Mouse (Mus musculus) left cerebral cortex, adult 18-20 months (tissue): ENCODE results near the gene Car5a. TPM values are rescaled to one million over a fixed set of nuclear protein-coding genes. Genes with fewer than 3 reads are reported as not detected.

Experiments
- DNase-seq, 2 experiments: peaks; one replicate each; pipeline ENCODE4 v3.0.0; 2021 to 2022; ENCODE audit warnings: low spot score in 2 of 2, mixed read lengths in 1 of 2
- total RNA-seq, 2 experiments: library from RNA; stranded (reverse); gene quantifications; 2 replicates each; pipeline ENCODE4 v1.2.3; 2021

Gene Car5a
- total RNA-seq, 2 experiments from 2014 or later = 0.33 to 0.35 TPM

GRCm38 (mm10) chr8:121935341-121936294, 9.1 kb downstream of the Car5a start:
- peak; percentile 48 to 57 for DNase-seq

DNA sequence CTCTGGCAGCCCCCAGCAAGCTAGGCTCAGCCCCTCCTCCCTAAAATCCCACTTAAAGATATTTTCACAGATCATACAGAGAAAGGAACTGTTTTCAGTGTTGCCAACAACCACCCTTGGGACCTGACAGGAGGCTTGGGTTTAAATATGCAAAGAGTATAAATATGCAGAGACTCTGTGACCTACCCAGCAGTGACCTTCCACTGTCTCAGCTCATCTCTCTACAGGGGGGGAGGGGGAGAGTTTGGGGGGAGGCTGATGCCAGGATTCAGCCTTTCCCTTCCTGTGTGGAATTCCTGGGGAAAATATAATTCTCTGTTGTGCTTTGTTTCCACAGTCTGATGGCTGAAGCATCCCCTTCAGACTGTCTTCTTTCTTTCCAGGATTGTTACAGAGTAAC, 9.8 kb downstream of the Car5a start:
- no peak for DNase-seq

- DNase-seq = peak in 1 of 2 experiments; percentile 12
Observed at GRCm38 (mm10) chr8:121934506-121934905, 10.2 kb downstream of the Car5a start.

DNA sequence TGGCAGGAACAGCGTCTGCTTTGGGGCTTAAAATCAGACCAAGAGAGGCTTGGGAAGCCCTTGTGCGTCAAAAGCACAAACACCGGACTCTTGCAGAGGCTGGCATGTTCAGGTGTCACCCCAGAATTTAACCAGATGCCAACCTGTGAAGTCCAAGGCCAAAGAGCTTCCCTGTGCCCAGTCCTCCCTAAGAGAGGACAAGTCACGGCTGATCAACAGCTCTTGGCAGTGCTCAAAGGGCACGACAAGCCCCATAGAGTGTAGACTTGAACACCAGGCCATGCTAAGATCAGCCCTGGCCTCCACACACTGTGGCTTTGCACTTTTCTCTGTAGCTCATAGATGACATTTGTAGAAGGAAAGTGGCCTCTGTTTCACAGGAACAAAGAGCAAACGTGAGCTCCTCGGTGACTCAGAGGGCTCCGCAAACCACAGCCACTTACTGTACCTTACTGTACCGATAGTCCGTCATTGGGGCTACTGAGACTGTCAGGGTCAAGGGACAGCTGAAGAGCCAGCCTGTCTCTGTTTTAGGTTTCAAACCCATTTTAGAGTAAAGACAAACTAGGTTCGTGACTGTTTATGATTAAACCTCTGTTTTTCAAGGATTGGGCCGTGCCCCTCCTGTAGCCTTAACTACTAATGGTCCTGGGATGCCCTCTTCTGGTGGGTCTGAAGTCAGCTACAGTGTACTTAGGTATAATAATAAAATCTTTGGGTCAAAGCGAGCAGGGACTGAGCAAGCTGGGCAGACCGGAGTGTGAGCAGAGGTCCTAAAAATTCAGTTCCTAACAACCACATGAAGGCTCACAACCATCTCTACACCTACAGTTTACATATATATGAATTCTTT, 11.8 kb downstream of the Car5a start:
- no peak for DNase-seq

DNA sequence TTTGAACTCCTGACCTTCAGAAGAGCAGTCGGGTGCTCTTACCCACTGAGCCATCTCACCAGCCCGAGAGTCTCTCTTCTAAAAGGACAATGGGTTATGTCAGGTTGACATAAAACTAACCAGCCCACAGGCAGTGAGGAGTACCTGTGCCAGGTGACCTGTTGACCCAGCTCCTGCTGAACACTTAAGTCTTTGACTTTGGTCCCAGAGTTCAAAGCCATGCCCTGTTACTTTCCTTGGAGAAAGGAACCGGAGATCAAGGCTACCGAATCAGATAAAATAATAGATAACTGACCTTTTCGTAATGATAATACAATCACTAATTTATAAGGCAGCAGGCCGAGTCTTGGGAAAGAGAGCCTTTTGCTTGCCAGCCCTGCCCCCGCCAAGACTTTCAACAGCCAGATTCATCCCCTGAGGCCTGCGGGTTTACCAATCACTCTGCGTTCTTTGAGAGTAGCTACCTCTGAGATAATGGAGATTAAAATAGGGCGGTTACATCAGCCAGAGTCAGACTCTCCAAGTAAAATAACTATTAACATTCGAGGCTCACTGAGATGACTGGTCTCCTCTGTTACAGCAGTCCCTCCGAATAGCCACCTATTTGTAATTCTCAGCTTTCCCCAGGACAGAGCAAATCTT, 12.6 kb downstream of the Car5a start:
- DNase-seq = no peak

- DNase-seq = no peak
Observed at GRCm38 (mm10) chr8:121931571-121931970, 13.1 kb downstream of the Car5a start.

- no peak for DNase-seq
Observed at GRCm38 (mm10) chr8:121930047-121930446, 14.7 kb downstream of the Car5a start.

DNA sequence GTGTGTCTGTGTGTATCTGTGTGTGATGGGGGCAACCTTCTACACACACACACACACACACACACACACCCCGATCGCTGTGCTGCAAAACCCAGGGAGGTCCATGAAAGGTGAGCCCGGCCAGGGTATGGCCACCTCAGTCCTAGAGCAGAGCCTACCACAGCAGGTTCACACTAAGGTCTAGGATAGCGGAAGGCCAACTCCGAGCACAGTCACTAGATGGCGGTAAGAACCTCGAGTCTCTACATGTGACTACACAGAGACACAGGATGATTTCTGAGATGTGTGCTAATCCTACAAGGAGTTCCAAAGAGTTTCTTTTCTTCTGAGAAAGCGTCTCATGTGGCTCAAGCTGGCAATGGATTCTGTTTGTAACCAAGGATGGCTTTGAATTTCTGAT, 17.4 kb downstream of the Car5a start:
- no peak for DNase-seq

DNA sequence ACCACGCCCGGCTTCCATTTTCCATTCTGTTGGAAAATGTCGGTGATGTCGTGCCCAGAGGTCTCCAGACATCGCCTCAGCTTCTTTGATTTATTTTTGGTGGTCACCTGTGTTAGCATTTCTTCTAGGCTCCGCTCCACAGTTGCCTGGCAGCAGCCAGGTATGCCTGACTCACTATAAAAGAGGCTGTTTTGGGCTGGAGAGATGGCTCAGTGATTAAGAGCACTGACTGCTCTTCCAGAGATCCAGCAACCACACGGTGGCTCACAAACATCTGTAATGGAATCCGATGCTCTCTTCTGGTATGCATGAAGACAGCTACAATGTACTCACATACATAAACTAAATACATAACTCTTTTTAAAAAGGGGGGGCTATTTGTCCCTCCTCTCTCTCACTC, 18.4 kb downstream of the Car5a start:
- no peak for DNase-seq

DNA sequence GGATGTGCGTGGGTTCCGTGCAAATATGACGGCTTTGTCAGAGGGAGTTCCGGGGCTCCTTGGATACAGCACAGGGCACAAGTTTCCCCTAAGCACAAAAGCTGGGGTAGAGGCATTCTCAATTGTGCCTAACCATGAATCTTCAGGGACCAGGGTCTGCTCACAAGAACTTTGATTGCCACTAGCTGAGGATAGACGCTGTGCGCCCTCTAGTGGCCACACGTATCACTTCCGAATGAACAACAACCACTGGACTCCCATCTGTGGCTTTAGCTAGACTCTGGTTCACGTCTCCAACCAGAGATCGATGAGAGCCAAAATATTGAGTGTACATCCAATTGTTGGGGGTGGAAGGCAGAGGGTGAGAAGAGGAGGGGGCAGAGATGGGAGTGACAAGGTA, 19.1 kb downstream of the Car5a start:
- DNase-seq = peak; percentile 82 to 87

DNA sequence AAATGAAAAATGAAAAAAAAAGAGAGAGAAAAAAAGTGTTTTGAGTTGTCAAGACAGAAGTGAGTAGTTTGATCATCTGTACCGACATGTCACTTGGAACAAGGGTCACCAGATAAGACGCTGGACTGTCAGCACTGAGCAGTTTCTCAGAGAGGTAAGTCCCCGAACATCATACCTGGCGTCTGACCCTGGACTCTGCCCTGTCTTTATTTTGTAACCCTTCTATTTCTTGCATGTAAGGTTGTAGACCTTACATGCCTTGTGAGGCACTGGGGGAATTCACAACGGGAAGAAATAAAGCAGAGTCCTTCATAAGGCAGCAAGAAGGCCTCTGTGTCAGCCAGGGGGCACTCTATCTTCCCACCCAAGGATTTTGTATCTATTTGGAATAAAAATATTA, 20.0 kb downstream of the Car5a start:
- no peak for DNase-seq

GRCm38 (mm10) chr8:121922101-121922500, 22.6 kb downstream of the Car5a start:
- no peak for DNase-seq

GRCm38 (mm10) chr8:121921582-121921981, 23.1 kb downstream of the Car5a start:
- DNase-seq = no peak

DNA sequence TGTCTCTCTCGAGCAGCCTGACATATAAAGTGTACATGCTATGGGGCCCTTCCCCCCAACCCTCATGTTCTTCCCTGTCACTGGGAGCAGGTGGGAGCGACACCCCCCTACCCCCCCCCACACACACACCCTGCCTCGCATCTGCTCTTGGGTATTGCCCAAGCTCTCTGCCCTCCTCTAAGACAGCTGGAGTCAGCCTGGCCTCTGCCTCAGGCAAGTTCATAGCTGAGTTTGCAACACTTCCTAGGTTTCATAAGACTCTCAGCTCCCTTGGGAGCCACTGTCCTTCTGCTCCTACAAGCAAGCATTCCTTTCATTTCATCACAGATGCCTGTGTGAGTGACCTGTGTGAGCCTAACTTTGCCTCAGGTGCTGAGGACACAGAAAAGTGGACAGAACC, 25.0 kb downstream of the Car5a start:
- no peak for DNase-seq

DNA sequence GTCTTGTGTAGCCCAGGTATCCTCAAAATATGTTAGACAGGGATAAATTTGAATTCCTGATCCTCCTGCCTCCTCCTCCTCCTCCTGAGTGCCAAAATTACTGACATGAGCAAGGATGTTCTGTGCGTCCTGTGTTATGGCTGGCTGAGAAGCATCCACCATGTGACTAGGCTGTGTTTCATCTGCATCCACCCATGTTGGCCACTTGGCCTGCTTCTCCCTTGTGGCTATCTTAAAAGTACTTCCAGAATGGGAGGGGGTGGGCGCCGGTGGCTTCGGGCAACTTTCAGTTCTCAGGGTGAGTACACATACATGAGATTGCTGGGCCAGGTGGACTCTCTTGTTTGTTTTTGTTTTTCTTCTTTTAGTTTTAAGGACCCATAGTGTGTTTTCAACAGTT, 25.5 kb downstream of the Car5a start:
- no peak for DNase-seq

DNA sequence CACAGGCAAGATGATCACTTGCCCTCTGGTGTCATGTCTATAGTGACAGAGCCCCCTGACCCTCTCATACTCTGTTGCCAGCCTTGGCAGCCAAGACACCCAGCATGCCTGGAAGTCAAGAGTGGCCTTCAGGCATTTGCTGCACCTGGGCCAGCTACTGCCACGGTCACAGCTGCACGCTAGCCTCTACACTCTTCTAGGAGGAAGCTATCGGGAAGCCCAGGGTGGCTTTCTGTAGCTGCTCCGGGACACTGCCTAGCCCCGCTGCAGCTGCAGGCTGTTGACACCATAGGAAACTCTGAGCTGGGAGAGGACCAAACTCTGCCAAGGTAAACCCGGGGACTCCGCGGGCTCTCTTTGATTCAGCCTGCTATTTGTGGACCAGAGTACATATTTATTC, 31.3 kb downstream of the Car5a start:
- DNase-seq = no peak

- no peak for DNase-seq
Observed at GRCm38 (mm10) chr8:121912831-121913230, 31.9 kb downstream of the Car5a start.

DNA sequence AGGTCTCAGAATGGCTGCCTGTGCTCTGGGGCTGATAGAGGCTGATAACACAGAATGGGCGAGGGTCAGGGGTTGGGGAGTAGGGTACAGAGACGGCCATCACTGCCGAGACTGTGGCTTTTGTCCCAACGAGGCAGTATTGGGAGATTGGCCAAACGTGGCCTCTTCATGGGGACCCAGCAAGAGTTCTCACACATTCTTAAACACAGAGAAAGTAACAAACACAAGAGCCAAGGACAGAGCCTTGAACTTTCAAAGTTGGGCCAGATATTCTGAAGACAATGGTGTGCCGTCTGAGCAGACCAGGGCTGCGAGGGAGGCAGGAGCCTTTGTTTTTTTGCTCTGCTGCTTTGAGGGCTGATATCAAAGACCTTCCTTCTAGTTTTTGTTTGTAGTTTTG, 32.7 kb downstream of the Car5a start:
- DNase-seq = no peak

GRCm38 (mm10) chr8:121911400-121911799, 33.3 kb downstream of the Car5a start:
- no peak for DNase-seq

- peak; percentile 72 to 85 for DNase-seq
Observed at GRCm38 (mm10) chr8:121909663-121910062, 35.0 kb downstream of the Car5a start.

- DNase-seq = no peak
Observed at GRCm38 (mm10) chr8:121909148-121909541, 35.6 kb downstream of the Car5a start.
